Mouse (Mus musculus): ENCODE measurements at regions not wholly inside any gene's neighbourhood (a gene's known extent, or its start where the extent isn't known, plus 50 kb on each side); places are given as distances from the start of the nearest gene placed in this dataset.
A peak's percentile ranks its signal among the peaks of the same experiment; 100 is the strongest.

- ATAC-seq: no peak
- no peak for TF ChIP-seq CTCF (IDR thresholded peaks at IDR 0.05; ENCODE audit: low read depth)
- WGBS: 76% methylated on average over 5 of the region's 5 CpGs
- Histone ChIP-seq H3K9me3 (ENCODE audit: low read length) (no peaks in the 10 kb centered on the region), H3K4me1 (ENCODE audit: insufficient read depth) (peaks cover 5% of the 10 kb centered on the region; the same call in 1 of the 2 replicates), H3K36me3 (ENCODE audit: insufficient read depth) (no peaks in the 10 kb centered on the region), H3K9ac (no peak overlapping the region), H3K27me3 (ENCODE audit: insufficient read depth, low read length) (no peaks in the 10 kb centered on the region), H3K4me3 (ENCODE audit: low read depth, low read length) (no peak overlapping the region), H3K27ac (ENCODE audit: low read depth, low read length) (no peak overlapping the region), H3K4me2 (ENCODE audit: low read depth) (no peak overlapping the region)
- DNase-seq: no peak
Measured at GRCm38 (mm10) chr12:12619431-12619830, 322.3 kb downstream of the Mycn start.

DNA sequence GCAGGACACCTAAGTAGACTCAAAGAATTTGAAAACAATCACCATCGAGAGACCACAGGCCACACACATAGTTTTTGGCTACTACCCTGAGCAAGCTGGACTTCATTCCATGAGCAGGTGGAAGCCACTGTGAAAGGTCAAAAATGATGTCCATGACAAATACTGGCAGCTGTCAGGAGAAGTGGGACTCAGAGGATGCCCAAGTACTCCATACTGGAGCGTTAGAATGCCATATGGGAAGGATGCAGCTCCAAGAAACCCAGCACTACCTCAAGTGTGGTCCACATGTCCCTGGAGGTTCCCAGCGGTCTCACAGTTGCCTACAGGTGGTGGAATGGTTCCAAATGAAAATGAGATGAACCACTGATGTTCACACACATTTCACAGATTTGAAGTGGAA, 329.2 kb downstream of the Mycn start:
- Histone ChIP-seq H3K27ac (ENCODE audit: low read depth, low read length) (no peak overlapping the region), H3K4me3 (ENCODE audit: low read depth, low read length) (no peak overlapping the region), H3K27me3 (ENCODE audit: insufficient read depth, low read length) (no peaks in the 10 kb centered on the region), H3K4me2 (ENCODE audit: low read depth) (no peak overlapping the region), H3K36me3 (ENCODE audit: insufficient read depth) (no peaks in the 10 kb centered on the region), H3K4me1 (ENCODE audit: insufficient read depth) (no peaks in the 10 kb centered on the region), H3K9me3 (ENCODE audit: low read length) (no peaks in the 10 kb centered on the region), H3K9ac (no peak overlapping the region)
- no peak for TF ChIP-seq CTCF (IDR thresholded peaks at IDR 0.05; ENCODE audit: low read depth)
- 83% methylated on average over 3 of the region's 3 CpGs for WGBS
- DNase-seq (no peak), ATAC-seq (no peak)

GRCm38 (mm10) chr12:12610861-12611260, 330.9 kb downstream of the Mycn start:
- H3K9me3 ChIP-seq (ENCODE audit: low read length): no peaks in the 10 kb centered on the region
- H3K4me2 ChIP-seq (ENCODE audit: low read depth): no peak overlapping the region
- DNase-seq (no peak), ATAC-seq (no peak)
- no peak overlapping the region for H3K4me3 ChIP-seq (ENCODE audit: low read depth, low read length)
- H3K9ac ChIP-seq: no peak overlapping the region
- no peaks in the 10 kb centered on the region for H3K27me3 ChIP-seq (ENCODE audit: insufficient read depth, low read length)
- no peaks in the 10 kb centered on the region for H3K36me3 ChIP-seq (ENCODE audit: insufficient read depth)
- WGBS: 71% methylated on average over 4 of the region's 4 CpGs
- TF ChIP-seq CTCF (IDR thresholded peaks at IDR 0.05; ENCODE audit: low read depth): no peak
- no peak overlapping the region for H3K27ac ChIP-seq (ENCODE audit: low read depth, low read length)
- H3K4me1 ChIP-seq (ENCODE audit: insufficient read depth): no peaks in the 10 kb centered on the region

GRCm38 (mm10) chr12:12607995-12608394, 333.7 kb downstream of the Mycn start:
- peak; percentile 48 for DNase-seq
- Histone ChIP-seq H3K9ac (no peak overlapping the region), H3K36me3 (ENCODE audit: insufficient read depth) (no peaks in the 10 kb centered on the region), H3K4me1 (ENCODE audit: insufficient read depth) (no peaks in the 10 kb centered on the region), H3K27ac (ENCODE audit: low read depth, low read length) (no peak overlapping the region), H3K4me2 (ENCODE audit: low read depth) (no peak overlapping the region), H3K9me3 (ENCODE audit: low read length) (no peaks in the 10 kb centered on the region), H3K27me3 (ENCODE audit: insufficient read depth, low read length) (no peaks in the 10 kb centered on the region), H3K4me3 (ENCODE audit: low read depth, low read length) (no peak overlapping the region)
- peak; percentile 70 for ATAC-seq
- TF ChIP-seq CTCF (IDR thresholded peaks at IDR 0.05; ENCODE audit: low read depth): no peak
- 57% methylated on average over 4 of the region's 4 CpGs for WGBS

GRCm38 (mm10) chr12:12606911-12607310, 334.8 kb downstream of the Mycn start:
- no peak overlapping the region for H3K4me3 ChIP-seq (ENCODE audit: low read depth, low read length)
- H3K27ac ChIP-seq (ENCODE audit: low read depth, low read length): no peak overlapping the region
- no peaks in the 10 kb centered on the region for H3K9me3 ChIP-seq (ENCODE audit: low read length)
- TF ChIP-seq CTCF (IDR thresholded peaks at IDR 0.05; ENCODE audit: low read depth): no peak
- DNase-seq (no peak), ATAC-seq (no peak)
- H3K9ac ChIP-seq: no peak overlapping the region
- H3K4me2 ChIP-seq (ENCODE audit: low read depth): no peak overlapping the region
- no peaks in the 10 kb centered on the region for H3K27me3 ChIP-seq (ENCODE audit: insufficient read depth, low read length)
- 94% methylated on average over 6 of the region's 6 CpGs for WGBS
- H3K36me3 ChIP-seq (ENCODE audit: insufficient read depth): no peaks in the 10 kb centered on the region
- no peaks in the 10 kb centered on the region for H3K4me1 ChIP-seq (ENCODE audit: insufficient read depth)

DNA sequence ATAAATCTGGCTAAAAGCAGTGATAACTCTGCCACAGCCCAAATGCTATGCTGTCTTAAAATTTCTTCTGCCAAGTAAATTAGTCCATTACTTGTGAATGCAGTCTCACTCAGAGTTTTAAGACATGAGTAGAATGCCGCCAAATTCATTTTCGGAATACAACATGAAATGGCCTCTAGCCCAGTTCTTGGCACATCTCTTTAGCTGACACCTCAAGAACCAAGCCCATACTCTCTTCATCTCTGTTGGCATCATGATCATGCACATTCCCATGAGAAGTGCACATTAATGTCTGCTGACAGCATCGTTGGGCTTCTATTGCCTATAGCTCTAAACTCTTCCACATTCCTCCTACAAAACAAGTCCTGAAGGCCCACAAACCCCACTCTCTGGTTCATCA, 336.2 kb downstream of the Mycn start:
- Histone ChIP-seq H3K4me2 (ENCODE audit: low read depth) (no peak overlapping the region), H3K27ac (ENCODE audit: low read depth, low read length) (no peak overlapping the region), H3K36me3 (ENCODE audit: insufficient read depth) (no peaks in the 10 kb centered on the region), H3K4me1 (ENCODE audit: insufficient read depth) (no peaks in the 10 kb centered on the region), H3K4me3 (ENCODE audit: low read depth, low read length) (no peak overlapping the region), H3K27me3 (ENCODE audit: insufficient read depth, low read length) (no peaks in the 10 kb centered on the region), H3K9me3 (ENCODE audit: low read length) (no peaks in the 10 kb centered on the region), H3K9ac (no peak overlapping the region)
- WGBS: 72% methylated on average over 3 of the region's 3 CpGs
- no peak for TF ChIP-seq CTCF (IDR thresholded peaks at IDR 0.05; ENCODE audit: low read depth)
- DNase-seq: peak; percentile 64
- ATAC-seq: peak; percentile 83

DNA sequence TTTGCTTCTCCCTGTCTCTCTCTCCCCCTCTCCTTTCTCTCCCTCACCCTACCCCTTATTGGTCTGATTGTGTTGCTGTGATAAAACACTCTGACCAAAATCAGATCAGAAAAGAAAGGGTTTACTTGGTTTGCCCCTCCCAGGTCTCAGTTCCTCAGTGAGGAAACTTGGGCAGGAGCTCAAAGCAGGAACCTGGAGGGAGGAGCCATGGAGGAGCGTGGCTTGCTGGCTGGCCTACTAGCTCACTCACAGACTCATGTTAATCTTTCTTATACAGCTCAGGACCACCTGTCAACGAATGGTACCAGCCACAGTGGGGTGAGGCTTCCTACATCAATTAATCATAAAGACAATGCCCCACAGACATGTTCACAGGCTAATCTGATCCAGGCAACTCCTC, 339.4 kb downstream of the Fam49a start:
- DNase-seq: no peak
- H3K36me3 ChIP-seq (ENCODE audit: insufficient read depth): no peaks in the 10 kb centered on the region
- WGBS: 50% methylated on average over 2 of the region's 2 CpGs
- H3K9ac ChIP-seq: no peak overlapping the region
- no peak overlapping the region for H3K27ac ChIP-seq (ENCODE audit: low read depth, low read length)
- H3K4me1 ChIP-seq (ENCODE audit: insufficient read depth): no peaks in the 10 kb centered on the region
- no peak overlapping the region for H3K4me2 ChIP-seq (ENCODE audit: low read depth)
- TF ChIP-seq CTCF (IDR thresholded peaks at IDR 0.05; ENCODE audit: low read depth): no peak
- ATAC-seq: no peak
- no peak overlapping the region for H3K4me3 ChIP-seq (ENCODE audit: low read depth, low read length)
- no peaks in the 10 kb centered on the region for H3K9me3 ChIP-seq (ENCODE audit: low read length)
- no peaks in the 10 kb centered on the region for H3K27me3 ChIP-seq (ENCODE audit: insufficient read depth, low read length)

DNA sequence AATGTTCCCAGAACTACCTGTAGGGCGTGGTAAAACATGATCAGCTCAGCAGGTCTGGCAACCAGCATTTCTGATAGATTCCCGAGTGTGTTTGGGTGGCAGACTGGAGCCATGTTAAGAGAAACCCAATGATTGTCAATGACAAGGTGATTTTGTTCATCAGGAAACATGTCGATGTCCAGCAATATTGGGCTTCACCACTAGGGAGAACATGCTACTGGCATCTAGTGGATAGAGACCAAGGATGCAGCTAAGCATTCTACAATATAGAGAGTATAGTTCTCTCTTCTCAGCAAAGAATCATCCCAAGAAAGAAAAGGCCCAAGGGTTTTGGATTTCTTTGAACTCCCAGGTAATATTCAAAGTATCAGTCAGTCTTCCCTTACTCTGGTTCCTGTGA, 333.5 kb downstream of the Fam49a start:
- Histone ChIP-seq H3K27ac (ENCODE audit: low read depth, low read length) (no peak overlapping the region), H3K36me3 (ENCODE audit: insufficient read depth) (no peaks in the 10 kb centered on the region), H3K27me3 (ENCODE audit: insufficient read depth, low read length) (no peaks in the 10 kb centered on the region), H3K4me3 (ENCODE audit: low read depth, low read length) (no peak overlapping the region), H3K9ac (no peak overlapping the region), H3K4me2 (ENCODE audit: low read depth) (no peak overlapping the region), H3K4me1 (ENCODE audit: insufficient read depth) (peaks cover 7% of the 10 kb centered on the region; the same call in 1 of the 2 replicates), H3K9me3 (ENCODE audit: low read length) (no peaks in the 10 kb centered on the region)
- ATAC-seq: no peak
- no peak for DNase-seq
- WGBS: 93% methylated on average over 3 of the region's 3 CpGs
- peak; percentile 46; the same call in 1 of the 2 replicates for TF ChIP-seq CTCF (IDR thresholded peaks at IDR 0.05; ENCODE audit: low read depth)

Measured in forebrain, postnatal 0 days (tissue).